Mouse (Mus musculus): Measurements from ENCODE around the gene Gm10642.
A peak's percentile ranks its signal among the peaks of the same experiment; 100 is the strongest.

The Gm10642 gene

GRCm38 (mm10) chr9:70656130-70657007 lies at the start of gene Gm10642:
Gm10642 (plus strand) TSS chr9:70656251.
- peak; percentile 36 for DNase-seq (ENCODE audit: low spot score)

DNA sequence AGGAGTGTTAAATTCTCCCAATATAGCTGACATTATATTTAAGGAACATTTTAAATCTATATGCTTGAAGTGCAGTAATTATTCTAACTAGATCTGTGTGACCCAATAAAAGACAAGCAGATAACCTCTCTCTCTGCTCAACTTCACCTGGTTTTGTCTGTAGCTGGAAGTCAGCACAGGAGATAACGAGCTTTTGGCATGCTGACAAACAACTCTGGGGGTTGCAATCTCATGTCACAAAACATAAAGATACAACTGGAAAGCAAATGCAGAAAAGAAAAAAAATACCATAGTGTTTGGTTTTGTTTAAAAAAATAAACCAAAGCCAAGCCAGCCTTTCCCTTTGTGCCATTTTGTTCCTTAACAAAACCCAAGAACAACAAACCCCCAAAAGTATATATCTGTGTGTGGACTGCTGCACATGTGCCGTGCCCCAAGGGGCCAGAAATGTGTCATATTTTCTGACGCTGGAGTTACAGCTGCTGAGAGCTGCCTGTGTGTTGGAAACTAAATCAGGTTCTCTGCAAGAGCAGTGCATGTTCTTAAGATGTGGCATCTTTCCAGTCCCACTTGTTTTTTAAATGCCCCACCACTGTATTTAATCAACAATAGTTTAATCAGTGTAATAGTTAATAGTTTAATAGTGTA lies 44.9 kb upstream of the Gm10642 start:
- DNase-seq (ENCODE audit: low spot score): no peak

DNA sequence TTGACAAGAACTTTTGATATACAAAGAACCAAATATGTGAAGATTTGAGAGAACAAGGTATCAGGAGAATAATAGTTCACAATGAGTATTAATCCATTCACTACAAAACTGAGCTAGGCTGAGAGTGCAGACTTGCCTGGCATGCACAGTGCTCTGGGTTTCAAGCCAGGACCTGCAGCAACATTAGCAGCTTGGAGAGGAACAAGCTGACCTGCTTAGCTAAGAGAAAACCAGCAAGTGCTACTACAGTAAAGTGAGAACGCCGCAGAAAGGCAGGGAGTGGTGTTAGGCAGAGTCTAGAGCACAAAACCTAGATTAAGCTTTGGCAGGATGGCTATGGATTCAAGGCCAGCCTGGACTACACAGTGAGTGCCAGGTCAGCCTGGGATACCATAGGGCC lies 26.3 kb upstream of the Gm10642 start:
- DNase-seq (ENCODE audit: low spot score): no peak

GRCm38 (mm10) chr9:70631665-70632064 lies 24.4 kb upstream of the Gm10642 start:
- no peak for DNase-seq (ENCODE audit: low spot score)

GRCm38 (mm10) chr9:70636748-70637147 lies 19.3 kb upstream of the Gm10642 start:
- no peak for DNase-seq (ENCODE audit: low spot score)

DNA sequence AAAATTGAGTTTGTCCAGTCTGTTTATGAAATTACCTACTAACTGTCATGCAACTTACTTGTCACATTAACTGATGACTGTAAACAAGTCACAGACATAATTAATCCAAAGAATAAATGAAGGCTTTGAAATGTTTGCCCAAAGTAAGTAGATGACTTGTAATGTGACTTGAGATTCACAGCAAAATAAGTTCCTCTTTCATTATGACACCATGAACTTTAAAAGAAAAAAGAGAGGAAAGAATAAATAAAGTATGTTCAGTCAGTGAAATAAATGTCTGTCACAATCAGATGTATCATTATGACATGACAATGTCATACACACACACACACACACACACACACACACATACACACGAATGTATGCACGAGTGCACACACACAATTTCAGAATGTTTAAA lies 5.8 kb upstream of the Gm10642 start:
- DNase-seq (ENCODE audit: low spot score): no peak

DNA sequence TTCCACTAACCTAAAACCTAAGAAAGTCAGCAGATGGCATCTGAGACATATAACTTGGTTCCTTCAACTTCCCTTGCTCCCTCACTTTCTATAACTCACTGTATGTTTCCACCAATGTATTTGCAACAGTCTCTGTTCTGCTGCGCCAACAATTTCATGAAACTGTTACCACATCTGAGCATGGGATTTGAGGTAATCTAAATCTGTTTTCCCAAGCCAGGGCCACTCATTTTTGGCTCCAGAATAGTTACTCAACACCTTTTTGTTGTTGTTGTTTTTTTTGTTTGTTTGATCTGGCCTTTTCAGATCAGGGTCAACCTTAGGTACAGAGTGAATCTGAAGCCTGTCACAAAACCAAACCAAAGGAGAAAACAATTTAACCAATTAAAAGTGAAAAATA lies 5.1 kb upstream of the Gm10642 start:
- no peak for DNase-seq (ENCODE audit: low spot score)

GRCm38 (mm10) chr9:70652221-70652620 lies 3.8 kb upstream of the Gm10642 start:
- DNase-seq (ENCODE audit: low spot score): no peak

DNA sequence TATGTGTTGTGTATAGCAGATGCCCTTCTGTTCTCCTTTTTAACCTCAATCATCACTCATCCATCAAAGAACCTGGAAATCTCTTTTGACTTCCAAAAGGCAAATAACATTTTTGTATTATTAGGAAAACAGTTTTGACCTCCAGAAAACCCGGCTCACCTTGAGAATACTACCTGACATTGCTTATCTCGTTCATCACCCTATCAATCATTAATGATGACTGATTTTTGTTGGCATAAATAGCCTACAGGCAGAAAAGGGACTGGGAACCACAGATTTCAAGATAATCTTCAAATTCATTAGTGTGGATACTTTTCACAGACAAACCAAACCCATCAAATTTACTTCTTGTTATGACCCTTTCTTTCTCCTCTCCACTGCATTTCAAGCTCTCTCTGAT lies 2.2 kb upstream of the Gm10642 start:
- no peak for DNase-seq (ENCODE audit: low spot score)

GRCm38 (mm10) chr9:70654496-70654895 lies 1.6 kb upstream of the Gm10642 start:
- no peak for DNase-seq (ENCODE audit: low spot score)

DNA sequence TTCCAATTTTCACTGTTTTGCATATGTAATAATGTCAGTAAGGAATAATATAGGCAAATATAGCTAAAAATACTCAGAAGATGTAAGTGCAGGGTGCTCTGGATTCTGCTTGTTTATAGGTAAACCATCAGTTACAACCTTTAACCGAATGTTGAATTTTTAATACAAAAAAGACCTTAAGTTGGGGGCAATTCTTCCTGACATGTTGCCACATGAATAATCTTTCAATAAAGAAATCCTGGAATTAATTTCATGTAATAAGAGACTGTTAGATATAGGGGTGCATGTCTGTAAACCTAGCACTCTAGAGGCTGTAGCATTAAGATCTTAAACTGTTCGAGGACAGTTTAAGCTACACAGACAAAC lies 304 bp upstream of the Gm10642 start:
- DNase-seq (ENCODE audit: low spot score): no peak

DNA sequence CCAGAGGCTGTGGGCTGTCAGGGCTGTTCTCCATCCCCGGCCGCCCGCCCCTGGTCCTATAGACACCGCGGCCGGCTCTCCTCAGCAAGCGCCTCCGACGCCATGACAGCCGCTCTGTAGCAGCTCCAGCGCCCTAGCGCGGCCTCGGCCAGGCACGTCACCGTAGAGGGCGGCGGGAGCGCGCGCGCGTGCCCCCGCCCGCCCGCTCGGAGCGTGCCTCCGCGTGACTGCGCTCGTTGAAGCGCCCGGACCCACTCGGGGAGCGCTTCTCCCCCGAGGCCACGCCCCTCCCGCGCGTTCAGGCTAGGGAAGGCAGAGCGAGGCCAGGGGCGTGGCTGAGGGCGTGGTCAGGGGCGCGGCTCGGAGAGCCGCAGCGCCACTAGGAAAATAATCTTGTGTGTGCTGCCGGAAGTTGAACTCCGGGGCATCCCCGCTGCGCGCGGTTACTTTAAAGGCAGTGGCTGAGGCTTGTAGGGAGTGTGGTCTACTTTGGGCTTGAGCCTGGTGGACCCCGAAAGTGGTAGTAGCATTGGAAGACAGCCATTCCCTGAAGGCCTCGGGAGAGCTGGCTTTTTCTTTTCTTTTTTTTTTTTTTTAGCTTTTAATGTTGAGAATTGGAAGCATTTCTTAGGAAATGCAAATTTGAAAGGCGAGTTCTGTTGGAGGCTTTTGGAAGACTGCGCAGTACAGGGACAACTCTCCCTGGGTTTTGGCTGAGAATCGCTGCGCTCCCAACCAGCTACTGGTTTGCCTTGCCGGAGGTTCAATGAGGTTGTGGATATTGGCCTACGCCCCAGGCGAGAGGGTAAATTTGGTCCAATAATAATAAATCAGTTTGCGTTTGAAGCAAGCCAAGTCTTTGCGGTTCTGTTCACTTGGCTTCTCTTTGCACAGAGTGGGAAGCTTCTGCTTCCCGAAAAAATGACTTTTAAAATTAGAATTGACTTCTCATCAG lies 1.2 kb downstream of the Gm10642 start, which contains the start of gene Mindy2:
Gene Mindy2 (minus strand): TSS at position 162 of the 955 bp plus-strand sequence.
- DNase-seq (ENCODE audit: low spot score): peak; percentile 95

- no peak for DNase-seq (ENCODE audit: low spot score)
Measured at GRCm38 (mm10) chr9:70658266-70658665, 2.2 kb downstream of the Gm10642 start.

GRCm38 (mm10) chr9:70664847-70665246 lies 8.8 kb downstream of the Gm10642 start:
- DNase-seq (ENCODE audit: low spot score): no peak

DNA sequence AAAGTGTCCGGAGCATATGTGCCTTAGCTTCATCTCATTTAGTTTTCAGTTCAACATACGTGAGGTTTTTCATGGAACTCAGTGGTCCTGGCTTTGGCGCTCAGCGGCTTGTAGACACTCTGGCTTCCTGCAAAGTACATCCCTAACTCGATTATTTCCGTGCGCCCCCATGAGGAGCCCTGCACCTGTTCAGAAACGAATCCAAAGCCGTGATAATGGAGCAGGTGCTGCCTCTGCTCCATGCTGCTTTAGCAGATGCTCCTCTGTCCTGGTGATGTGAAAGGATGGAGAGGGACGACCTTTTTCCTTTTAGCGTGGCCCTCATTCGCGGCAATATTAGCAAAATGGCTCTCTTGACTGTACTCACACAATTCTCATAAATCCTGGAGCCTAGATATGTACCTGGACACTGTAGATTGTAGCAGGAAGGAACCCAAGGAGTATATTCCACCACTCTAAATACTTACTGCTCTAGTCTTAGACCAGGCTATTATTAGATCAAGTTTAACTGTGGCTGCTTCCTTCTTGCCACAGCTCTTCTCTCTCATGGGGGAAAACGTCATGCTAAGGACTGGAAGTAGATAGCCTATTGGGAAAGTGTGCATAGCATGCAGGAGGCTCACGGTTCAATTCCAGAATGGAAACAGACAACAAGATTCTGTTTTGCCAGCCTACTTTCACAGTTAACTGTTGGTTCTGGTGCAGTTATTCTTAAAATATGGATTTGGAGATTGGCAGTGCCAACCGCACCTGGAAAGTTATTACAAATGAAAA lies 9.5 kb downstream of the Gm10642 start:
- DNase-seq (ENCODE audit: low spot score): no peak

DNA sequence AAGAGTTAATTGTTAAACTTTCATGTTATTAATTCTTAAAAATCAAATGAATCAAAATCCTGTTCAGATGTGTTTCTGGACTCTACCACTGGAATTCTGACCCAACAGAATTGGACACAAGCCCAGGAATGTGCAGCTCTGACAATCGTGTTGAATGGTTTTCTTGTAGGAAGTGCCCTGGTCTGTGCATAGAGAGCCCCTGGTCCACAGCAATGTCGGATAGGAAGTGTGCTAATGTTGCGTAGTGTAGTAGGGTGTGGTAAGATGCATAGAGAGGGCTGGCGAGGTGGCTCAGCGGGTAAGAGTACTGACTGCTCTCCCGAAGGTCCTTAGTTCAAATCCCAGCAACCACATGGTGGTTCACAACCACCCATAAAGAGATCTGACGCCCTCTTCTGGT lies 10.8 kb downstream of the Gm10642 start:
- DNase-seq (ENCODE audit: low spot score): no peak

DNA sequence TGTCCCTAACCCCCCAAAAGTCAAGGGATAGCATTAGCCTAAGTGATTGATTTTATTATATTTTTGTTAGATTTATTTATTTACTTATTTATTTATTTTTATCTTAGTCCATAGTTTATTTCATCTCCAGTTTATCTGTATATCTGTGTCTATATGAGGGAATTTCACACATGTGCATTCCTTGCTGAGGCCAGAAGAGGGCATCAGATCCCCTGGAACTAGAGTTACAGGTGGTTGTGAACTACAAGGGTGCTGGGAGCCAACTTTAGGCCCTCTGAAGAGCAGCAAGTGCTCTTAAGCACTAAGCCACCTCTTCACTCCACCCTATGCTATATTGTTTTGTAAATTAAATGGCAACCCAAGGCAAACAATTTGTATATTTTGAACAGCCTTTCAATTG lies 12.0 kb downstream of the Gm10642 start:
- DNase-seq (ENCODE audit: low spot score): no peak

GRCm38 (mm10) chr9:70669197-70669596 lies 13.1 kb downstream of the Gm10642 start:
- peak; percentile 30 for DNase-seq (ENCODE audit: low spot score)

DNA sequence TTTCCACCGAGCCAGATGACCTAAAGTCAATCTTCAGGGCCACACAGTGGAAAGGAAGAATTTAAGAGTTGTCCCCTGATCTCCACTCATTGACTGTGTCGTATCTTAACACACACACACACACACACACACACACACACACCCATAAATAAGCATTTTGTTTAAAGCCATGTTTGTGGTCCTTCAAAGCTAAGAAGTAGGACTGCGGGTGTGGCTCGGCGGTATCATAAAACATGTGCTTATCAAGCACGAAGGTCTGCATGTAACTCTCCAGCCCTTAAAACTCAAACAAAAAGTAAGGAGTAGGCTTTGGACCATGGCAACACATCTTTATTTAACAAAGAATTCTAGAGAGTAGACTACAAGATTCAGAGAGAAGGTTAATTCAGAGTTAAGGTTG lies 14.3 kb downstream of the Gm10642 start:
- peak; percentile 14 for DNase-seq (ENCODE audit: low spot score)

- DNase-seq (ENCODE audit: low spot score): no peak
Measured at GRCm38 (mm10) chr9:70671278-70671677, 15.2 kb downstream of the Gm10642 start.

GRCm38 (mm10) chr9:70671772-70672579 lies 15.9 kb downstream of the Gm10642 start:
- DNase-seq (ENCODE audit: low spot score): peak; percentile 11

All from yolk sac, embryonic 10.5 days (tissue).